Mouse (Mus musculus): Measurements from ENCODE around the gene Ice2. TPM values are rescaled to one million over a fixed set of nuclear protein-coding genes. Genes with fewer than 3 reads are reported as not detected.

Ice2 gene
- polyA plus RNA-seq, 1 experiment from 2014 or later = 25.2 TPM

GRCm38 (mm10) chr9:69470362-69470761, 72.7 kb downstream of the Ice2 start:
- 0 out of 2 replicates have a peak, but pooled peaks cover 2% of the 10 kb centered on the region for H3K36me3 ChIP-seq
- WGBS = 60% methylated on average over 5 of the region's 5 CpGs
- no peak for DNase-seq (ENCODE audit: low spot score)

DNA sequence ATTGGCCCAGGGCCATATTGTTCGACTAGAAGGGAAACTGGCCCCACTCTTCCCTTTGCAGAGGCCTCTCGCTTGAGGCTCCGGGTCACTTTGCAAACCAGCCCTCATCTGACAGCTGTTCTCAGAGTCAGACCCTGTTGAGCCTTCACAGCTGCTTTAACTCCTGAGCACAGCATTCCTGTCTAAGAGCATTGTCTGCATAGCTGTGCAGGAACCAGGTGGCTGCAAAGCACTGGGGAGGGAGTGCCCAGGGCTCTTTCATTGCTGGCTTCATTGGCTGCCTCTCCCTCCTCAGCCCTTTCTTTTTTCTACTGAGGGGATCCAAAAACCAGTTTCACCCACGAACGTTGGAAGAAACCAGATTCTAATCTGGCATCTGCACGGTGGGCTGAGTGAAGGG, 73.2 kb downstream of the Ice2 start:
- H3K4me1 ChIP-seq = peaks cover 52% of the 10 kb centered on the region
- peak; percentile 65 for DNase-seq (ENCODE audit: low spot score)
- no peaks in the 10 kb centered on the region; the same call in 1 of the 2 replicates for H3K27me3 ChIP-seq (ENCODE audit: low read depth, poor library complexity, severe bottlenecking)
- 0 out of 2 replicates have a peak overlapping the region, but pooled peaks have one; percentile 0 for H3K4me3 ChIP-seq
- no peaks in the 10 kb centered on the region for H3K9me3 ChIP-seq (replicated peaks)
- 27% methylated on average over 6 of the region's 6 CpGs for WGBS
- H3K36me3 ChIP-seq = 0 out of 2 replicates have a peak, but pooled peaks cover 2% of the 10 kb centered on the region
- H3K27ac ChIP-seq = peak overlapping the region; percentile 63

More at GRCm38 (mm10) chr9:69470362-69470761, 72.7 kb downstream of the Ice2 start:
- Histone ChIP-seq H3K27ac (peak overlapping the region; percentile 63), H3K9me3 (replicated peaks) (no peaks in the 10 kb centered on the region), H3K27me3 (ENCODE audit: low read depth, poor library complexity, severe bottlenecking) (no peaks in the 10 kb centered on the region; the same call in 1 of the 2 replicates), H3K4me3 (0 out of 2 replicates have a peak overlapping the region, but pooled peaks have one; percentile 0), H3K4me1 (peaks cover 52% of the 10 kb centered on the region)

DNA sequence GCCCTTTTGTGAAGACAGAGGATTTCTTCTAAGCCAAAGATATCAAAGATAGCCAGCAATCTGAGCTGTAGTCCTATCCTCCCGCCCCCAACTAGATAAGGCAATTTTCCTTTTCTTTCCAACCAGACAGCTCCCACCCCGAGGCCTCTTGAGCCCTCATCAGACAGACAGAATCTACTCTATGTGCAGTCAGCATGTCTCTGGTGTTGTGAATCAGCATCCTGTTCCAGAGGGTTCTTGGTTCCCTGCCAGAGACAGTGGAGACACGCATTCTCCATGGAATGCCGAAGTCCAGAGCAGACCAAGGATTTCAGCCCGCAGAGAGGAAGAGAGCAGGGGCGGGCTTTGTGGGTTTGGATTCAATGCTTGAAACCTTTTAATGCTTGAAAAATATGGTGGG, 75.0 kb downstream of the Ice2 start:
- no peak for DNase-seq (ENCODE audit: low spot score)
- H3K4me3 ChIP-seq = no peak overlapping the region
- H3K36me3 ChIP-seq = no peaks in the 10 kb centered on the region
- WGBS = 91% methylated on average over 6 of the region's 6 CpGs
- H3K27me3 ChIP-seq (ENCODE audit: low read depth, poor library complexity, severe bottlenecking) = no peaks in the 10 kb centered on the region; the same call in 1 of the 2 replicates
- no peak overlapping the region for H3K27ac ChIP-seq
- H3K4me1 ChIP-seq = peaks cover 57% of the 10 kb centered on the region
- H3K9me3 ChIP-seq (replicated peaks) = no peaks in the 10 kb centered on the region

DNA sequence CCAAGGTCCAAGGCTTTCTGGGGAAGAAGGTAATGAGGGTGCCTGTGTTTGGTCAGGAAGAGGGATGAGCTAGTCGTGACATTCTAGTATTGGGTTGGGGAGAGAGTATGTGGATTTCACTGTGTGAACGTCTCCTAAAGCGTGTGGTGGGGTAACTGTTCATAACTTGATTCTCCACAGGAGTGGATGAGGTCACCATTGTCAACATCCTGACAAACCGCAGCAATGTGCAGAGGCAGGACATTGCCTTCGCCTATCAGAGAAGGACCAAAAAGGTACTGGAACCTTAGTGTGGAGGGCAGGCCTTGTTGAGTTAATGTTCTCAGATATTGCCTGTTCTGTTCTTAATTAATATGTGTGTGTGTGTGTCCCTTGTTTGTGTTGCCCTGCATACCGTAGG, 78.2 kb downstream of the Ice2 start:
- no peak overlapping the region for H3K27ac ChIP-seq
- DNase-seq (ENCODE audit: low spot score) = no peak
- no peak overlapping the region for H3K4me3 ChIP-seq
- no peaks in the 10 kb centered on the region; the same call in 1 of the 2 replicates for H3K27me3 ChIP-seq (ENCODE audit: low read depth, poor library complexity, severe bottlenecking)
- H3K9me3 ChIP-seq (replicated peaks) = no peaks in the 10 kb centered on the region
- H3K36me3 ChIP-seq = no peaks in the 10 kb centered on the region
- peaks cover 43% of the 10 kb centered on the region for H3K4me1 ChIP-seq
- WGBS = 84% methylated on average over 6 of the region's 6 CpGs

GRCm38 (mm10) chr9:69477195-69477823, 79.6 kb downstream of the Ice2 start:
- Histone ChIP-seq H3K4me1 (peaks cover 30% of the 10 kb centered on the region), H3K9me3 (replicated peaks) (no peaks in the 10 kb centered on the region), H3K36me3 (no peaks in the 10 kb centered on the region), H3K27me3 (ENCODE audit: low read depth, poor library complexity, severe bottlenecking) (peaks cover 5% of the 10 kb centered on the region; the same call in 1 of the 2 replicates), H3K4me3 (no peak overlapping the region), H3K27ac (peak overlapping the region; percentile 26; the same call in 1 of the 2 replicates)
- no peak for DNase-seq (ENCODE audit: low spot score)
- WGBS = 78% methylated on average over 14 of the region's 14 CpGs

GRCm38 (mm10) chr9:69477824-69478222, 80.1 kb downstream of the Ice2 start:
- peak overlapping the region; percentile 26; the same call in 1 of the 2 replicates for H3K27ac ChIP-seq
- H3K36me3 ChIP-seq = no peaks in the 10 kb centered on the region
- H3K4me3 ChIP-seq = no peak overlapping the region
- H3K27me3 ChIP-seq (ENCODE audit: low read depth, poor library complexity, severe bottlenecking) = peaks cover 10% of the 10 kb centered on the region; the same call in 1 of the 2 replicates
- no peak for DNase-seq (ENCODE audit: low spot score)
- peaks cover 30% of the 10 kb centered on the region for H3K4me1 ChIP-seq
- WGBS = 71% methylated on average over 6 of the region's 6 CpGs
- no peaks in the 10 kb centered on the region for H3K9me3 ChIP-seq (replicated peaks)

DNA sequence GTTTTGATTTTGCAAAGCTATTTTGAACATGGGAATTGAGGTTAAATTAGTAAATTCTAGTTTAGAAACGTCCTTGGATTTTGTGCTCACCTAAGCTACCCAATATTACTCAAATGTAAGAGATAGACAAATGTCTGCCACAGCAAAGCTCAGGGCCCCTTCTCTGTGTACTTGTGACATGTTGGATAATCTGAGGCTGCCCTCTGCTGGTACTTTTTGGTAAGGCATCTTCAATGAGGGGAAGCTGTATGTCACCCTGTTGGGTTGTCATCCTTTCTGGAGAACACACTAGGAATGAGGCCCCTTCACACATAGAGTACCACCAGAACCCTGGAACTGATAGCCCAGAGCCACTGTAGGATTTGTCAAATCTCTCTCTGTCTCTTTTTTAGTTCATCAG, 82.6 kb downstream of the Ice2 start:
- H3K36me3 ChIP-seq = no peaks in the 10 kb centered on the region

More for the DNA sequence above, 82.6 kb downstream of the Ice2 start:
- no peak overlapping the region for H3K27ac ChIP-seq
- H3K9me3 ChIP-seq (replicated peaks) = no peaks in the 10 kb centered on the region
- 2% methylated on average over 1 of the region's 1 CpGs for WGBS
- peak; percentile 82 for DNase-seq (ENCODE audit: low spot score)
- H3K4me3 ChIP-seq = no peak overlapping the region
- H3K27me3 ChIP-seq (ENCODE audit: low read depth, poor library complexity, severe bottlenecking) = peaks cover 33% of the 10 kb centered on the region; the same call in 1 of the 2 replicates
- peaks cover 38% of the 10 kb centered on the region for H3K4me1 ChIP-seq

Small RNA genes lying within 50 kb of the gene (microRNA-seq; reads per million reads assigned to microRNA genes)
- gene Mir3109 = not detected

Other genes starting within 250 kb of the Ice2 start
- gene Anxa2, start 55.7 kb downstream of the Ice2 start, polyA plus RNA-seq (2016; fragmentation: Nextera tagmentation; extraction: Ambion mirVana) = 101 and 138 TPM in 2 replicates